Mouse (Mus musculus) neural tube, embryonic 11.5 days (tissue): Measurements from ENCODE around the gene Polr3f. TPM values are rescaled to one million over a fixed set of nuclear protein-coding genes. Genes with fewer than 3 reads are reported as not detected.

Experiments
- ATAC-seq: fragments of 200-750 bp; cut with Nextera tagmentation; 2 replicates; pipeline ENCODE4 v1.8.0; 2017; ENCODE audit warnings: moderate number of reproducible peaks, mild to moderate bottlenecking, moderate TSS enrichment, moderate library complexity; ENCODE audit not compliant: insufficient read depth, low FRiP score, low TSS enrichment
- DNase-seq: peaks from one replicate; pipeline ENCODE4 v3.0.0-alpha.2; 2015; ENCODE audit warnings: low spot score
- H3K27ac ChIP-seq: fragments of 300-500 bp; sonication (generic); 2 replicates; pipeline ENCODE4 v1.5.1; 2014; ENCODE audit warnings: low read depth, mild to moderate bottlenecking, low read length
- H3K27me3 ChIP-seq: fragments of 300-500 bp; sonication (generic); 2 replicates; pipeline ENCODE4 v1.6.1; 2014; ENCODE audit warnings: mild to moderate bottlenecking, low read length, mixed read lengths; ENCODE audit not compliant: control insufficient read depth, insufficient read depth
- H3K36me3 ChIP-seq: fragments of 300-500 bp; sonication (generic); 2 replicates; pipeline ENCODE4 v1.6.1; 2014; ENCODE audit warnings: mild to moderate bottlenecking, low read length, moderate library complexity, mixed read lengths; ENCODE audit not compliant: control insufficient read depth, insufficient read depth
- H3K4me1 ChIP-seq: fragments of 300-500 bp; sonication (generic); 2 replicates; pipeline ENCODE4 v1.6.1; 2014; ENCODE audit warnings: low read length, mixed read lengths; ENCODE audit not compliant: control insufficient read depth, insufficient read depth
- H3K4me2 ChIP-seq: fragments of 300-500 bp; sonication (generic); 2 replicates; pipeline ENCODE4 v1.6.1; 2014; ENCODE audit warnings: low read depth, mild to moderate bottlenecking, moderate library complexity
- H3K4me3 ChIP-seq: fragments of 300-500 bp; sonication (generic); 2 replicates; pipeline ENCODE4 v1.5.1; 2014; ENCODE audit warnings: low read depth, low read length
- H3K9ac ChIP-seq: fragments of 300-500 bp; sonication (generic); 2 replicates; pipeline ENCODE4 v1.6.1; 2014; ENCODE audit warnings: mild to moderate bottlenecking, low read length
- H3K9me3 ChIP-seq: fragments of 300-500 bp; sonication (generic); 2 replicates; pipeline ENCODE4 v1.6.1; 2016; ENCODE audit warnings: low read length; ENCODE audit not compliant: control insufficient read depth
- WGBS: fragments of 180-500 bp; shearing (Covaris S2); extraction: QIAGEN DNeasy Blood & Tissue Kit; methylation state at CpG from one replicate; pipeline ENCODE4 v1.1.7; 2014; 5-methylcytosine and 5-hydroxymethylcytosine counted together
- polyA plus RNA-seq: library from polyadenylated mRNA; unstranded; fragments of >200 nt; fragmentation: Nextera tagmentation; extraction: Ambion mirVana; gene quantifications from 2 replicates; pipeline ENCODE4 v1.2.1, GENCODE M21; 2014

Polr3f gene
- 29.8 and 32.4 TPM in 2 replicates for polyA plus RNA-seq

DNA sequence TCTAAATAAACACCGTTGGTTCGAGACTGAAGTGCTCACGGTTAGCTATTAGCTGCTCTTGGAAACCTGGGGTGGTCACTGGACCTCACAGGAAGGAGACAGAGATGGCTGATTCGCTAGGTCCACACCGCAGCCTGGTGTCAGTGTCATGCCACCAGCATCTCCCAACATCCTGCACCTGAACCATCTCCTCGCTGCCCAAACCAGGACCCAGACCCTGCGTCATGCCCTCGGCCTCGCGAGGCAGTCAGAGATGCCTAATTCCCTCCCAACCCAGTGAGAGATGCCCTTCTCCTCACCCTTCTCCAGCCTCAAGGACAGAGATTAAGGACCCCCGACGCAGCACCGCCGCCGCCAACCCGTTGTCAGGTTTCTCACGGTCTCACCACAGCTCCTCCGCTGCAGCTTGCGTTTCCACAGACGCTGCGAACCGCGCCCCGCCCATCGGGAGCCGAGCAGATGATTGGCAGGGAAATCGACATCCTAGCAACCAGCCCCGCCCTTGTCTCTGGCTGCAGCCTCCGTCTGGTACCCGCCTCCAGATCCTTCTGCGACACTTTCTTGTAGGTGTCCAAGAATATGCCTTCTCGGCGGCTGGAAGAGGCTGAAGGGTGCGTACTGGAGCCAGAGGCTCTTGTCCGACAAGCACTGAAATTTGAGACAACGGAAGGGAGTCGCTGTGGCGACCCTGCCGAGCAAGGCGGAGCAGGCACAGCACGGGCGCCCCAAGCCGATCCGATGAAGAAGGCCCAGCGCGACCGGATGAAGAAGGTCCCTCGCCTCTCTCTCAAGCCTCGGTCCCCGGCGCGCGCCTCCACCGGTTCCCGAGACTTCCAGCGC lies at the start of gene Polr3f, which contains the start of gene Dzank1:
Gene Polr3f, plus strand, starts transcription at position 738 of the 840 bp plus-strand sequence.
Gene Dzank1, minus strand, starts transcription at position 434 of the 840 bp plus-strand sequence.
- H3K9ac ChIP-seq = peak within 1 kb of the TSS; percentile 80
- peak within 1 kb of the TSS; percentile 89 for H3K27ac ChIP-seq
- peak within 1 kb of the TSS; percentile 84 for H3K4me3 ChIP-seq
- ATAC-seq (peak; percentile 97), DNase-seq (peak; percentile 97)
- WGBS = 2% methylated on average over 56 of the region's 56 CpGs
- no peaks in the 10 kb centered on the region for H3K9me3 ChIP-seq
- no peaks in the 10 kb centered on the region; the same call in 1 of the 2 replicates for H3K4me1 ChIP-seq
- H3K36me3 ChIP-seq = 0 out of 2 replicates have a peak, but pooled peaks cover 2% of the 10 kb centered on the region
- H3K4me2 ChIP-seq = peak within 1 kb of the TSS; percentile 77
- no peaks in the 10 kb centered on the region for H3K27me3 ChIP-seq

DNA sequence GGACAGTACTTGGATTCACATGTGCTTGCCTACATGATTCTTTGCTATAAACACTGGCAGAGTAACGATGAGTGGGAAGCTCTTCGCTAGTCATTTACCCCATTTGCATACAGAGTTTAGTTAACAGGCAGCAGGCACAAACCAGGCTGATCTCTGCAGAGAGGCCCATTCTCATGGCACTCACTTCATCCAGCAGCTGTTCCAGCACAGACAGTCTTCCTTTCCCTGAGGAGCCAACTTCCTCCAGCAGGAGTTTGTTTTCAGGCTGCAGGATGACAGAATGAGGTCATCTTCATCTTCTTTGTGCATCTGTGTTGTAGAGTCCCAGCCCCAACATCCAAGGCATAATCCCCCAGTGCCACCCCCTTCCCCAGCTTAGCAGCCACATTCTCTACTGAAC lies 48.1 kb upstream of the Polr3f start:
- Histone ChIP-seq H3K4me1 (no peaks in the 10 kb centered on the region), H3K27me3 (no peaks in the 10 kb centered on the region), H3K36me3 (no peaks in the 10 kb centered on the region), H3K4me2 (no peak overlapping the region), H3K9me3 (no peaks in the 10 kb centered on the region), H3K4me3 (no peak overlapping the region), H3K9ac (no peak overlapping the region), H3K27ac (no peak overlapping the region)
- no peak for DNase-seq
- 87% methylated on average over 2 of the region's 2 CpGs for WGBS
- no peak for ATAC-seq

- no peak overlapping the region for H3K27ac ChIP-seq
- no peaks in the 10 kb centered on the region for H3K4me1 ChIP-seq
- H3K9ac ChIP-seq = no peak overlapping the region
- no peaks in the 10 kb centered on the region for H3K9me3 ChIP-seq
- no peak for DNase-seq
- no peak overlapping the region for H3K4me3 ChIP-seq
- H3K36me3 ChIP-seq = no peaks in the 10 kb centered on the region
- WGBS = 88% methylated on average over 1 of the region's 1 CpGs
- no peak for ATAC-seq
- no peaks in the 10 kb centered on the region for H3K27me3 ChIP-seq
- H3K4me2 ChIP-seq = no peak overlapping the region
Observed at GRCm38 (mm10) chr2:144484084-144484483, 43.4 kb upstream of the Polr3f start.

DNA sequence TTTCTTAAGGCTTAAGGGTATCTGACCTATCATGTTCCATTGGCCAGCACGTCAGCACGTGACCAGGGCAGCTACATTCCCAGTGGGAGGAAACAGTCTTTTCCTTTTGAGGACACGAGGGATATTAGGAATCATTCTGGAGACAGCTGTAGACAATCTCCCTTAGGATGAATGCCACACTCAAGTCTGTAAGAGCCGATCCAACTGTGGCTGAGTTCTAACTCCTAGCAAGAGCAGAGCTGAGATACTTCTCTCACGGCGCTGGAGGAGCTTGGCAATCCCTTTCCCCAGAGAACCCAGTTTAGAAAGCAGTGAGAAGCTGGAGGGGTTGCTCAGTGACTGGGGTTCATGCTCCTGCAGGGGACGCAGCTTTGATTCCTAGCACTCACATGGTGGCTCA lies 42.1 kb upstream of the Polr3f start:
- Histone ChIP-seq H3K4me2 (no peak overlapping the region), H3K27ac (no peak overlapping the region), H3K4me1 (no peaks in the 10 kb centered on the region), H3K36me3 (no peaks in the 10 kb centered on the region), H3K9me3 (no peaks in the 10 kb centered on the region), H3K4me3 (no peak overlapping the region), H3K9ac (no peak overlapping the region), H3K27me3 (no peaks in the 10 kb centered on the region)
- ATAC-seq (no peak), DNase-seq (no peak)
- 86% methylated on average over 7 of the region's 7 CpGs for WGBS

DNA sequence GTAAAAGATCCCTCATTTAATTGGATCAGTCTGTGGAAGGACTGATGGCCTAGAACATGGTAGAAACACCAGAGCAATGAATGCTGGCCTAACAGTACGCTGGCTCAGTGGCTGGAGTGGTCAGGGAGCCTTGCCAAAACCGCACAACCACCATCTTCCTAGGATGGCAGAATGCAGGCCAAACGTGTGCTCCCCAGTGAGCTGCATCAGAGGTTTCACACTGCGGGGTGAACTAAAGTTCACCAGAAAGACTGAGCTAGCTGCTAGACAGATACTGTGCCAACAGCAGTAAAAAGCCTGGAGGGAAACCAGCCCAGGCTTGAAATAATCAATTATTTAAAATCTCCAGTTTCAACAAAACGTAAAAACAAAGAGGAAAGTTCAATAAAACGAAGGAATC lies 40.0 kb upstream of the Polr3f start:
- no peaks in the 10 kb centered on the region for H3K36me3 ChIP-seq
- ATAC-seq = no peak
- H3K4me2 ChIP-seq = no peak overlapping the region
- no peak overlapping the region for H3K27ac ChIP-seq
- no peak overlapping the region for H3K9ac ChIP-seq
- no peaks in the 10 kb centered on the region for H3K9me3 ChIP-seq
- no peak for DNase-seq
- no peaks in the 10 kb centered on the region for H3K4me1 ChIP-seq
- 71% methylated on average over 6 of the region's 6 CpGs for WGBS
- H3K27me3 ChIP-seq = no peaks in the 10 kb centered on the region
- no peak overlapping the region for H3K4me3 ChIP-seq

- 94% methylated on average over 5 of the region's 5 CpGs for WGBS
- no peaks in the 10 kb centered on the region for H3K27me3 ChIP-seq
- DNase-seq (no peak), ATAC-seq (no peak)
- H3K4me2 ChIP-seq = no peak overlapping the region
- no peak overlapping the region for H3K4me3 ChIP-seq
- no peaks in the 10 kb centered on the region for H3K36me3 ChIP-seq
- no peak overlapping the region for H3K9ac ChIP-seq
- no peaks in the 10 kb centered on the region for H3K4me1 ChIP-seq
- no peaks in the 10 kb centered on the region for H3K9me3 ChIP-seq
- no peak overlapping the region for H3K27ac ChIP-seq
Observed at GRCm38 (mm10) chr2:144489342-144489741, 38.2 kb upstream of the Polr3f start.

GRCm38 (mm10) chr2:144502134-144502533 lies 25.4 kb upstream of the Polr3f start:
- DNase-seq = no peak
- Histone ChIP-seq H3K27ac (no peak overlapping the region), H3K4me3 (no peak overlapping the region), H3K9ac (no peak overlapping the region), H3K4me2 (no peak overlapping the region), H3K4me1 (no peaks in the 10 kb centered on the region), H3K36me3 (no peaks in the 10 kb centered on the region), H3K27me3 (no peaks in the 10 kb centered on the region), H3K9me3 (no peaks in the 10 kb centered on the region)
- 91% methylated on average over 6 of the region's 6 CpGs for WGBS
- no peak for ATAC-seq

DNA sequence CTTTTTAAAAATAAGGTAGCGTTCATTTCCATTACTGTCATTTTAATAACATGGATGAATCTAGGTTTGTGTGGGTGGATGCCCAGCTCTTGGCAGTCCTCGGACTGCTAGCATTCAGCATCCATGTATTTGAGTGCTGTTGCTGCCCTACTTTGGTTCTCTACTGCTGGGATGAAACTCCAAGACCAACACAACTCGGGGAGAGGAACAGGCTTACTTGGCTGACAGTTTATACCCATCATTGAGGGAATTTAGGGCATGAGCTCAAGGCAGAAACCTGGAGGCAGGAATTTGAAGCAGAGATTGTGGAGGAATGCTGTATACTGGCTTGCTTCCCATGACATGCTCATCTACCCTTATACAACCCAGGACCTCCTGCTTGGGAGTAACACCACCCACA lies 12.9 kb upstream of the Polr3f start:
- Histone ChIP-seq H3K9ac (no peak overlapping the region), H3K27me3 (no peaks in the 10 kb centered on the region), H3K4me3 (no peak overlapping the region), H3K27ac (no peak overlapping the region), H3K9me3 (no peaks in the 10 kb centered on the region), H3K4me2 (no peak overlapping the region), H3K4me1 (no peaks in the 10 kb centered on the region), H3K36me3 (no peaks in the 10 kb centered on the region)
- DNase-seq (no peak), ATAC-seq (no peak)
- 84% methylated on average over 3 of the region's 3 CpGs for WGBS

- H3K4me1 ChIP-seq = no peaks in the 10 kb centered on the region
- WGBS = 82% methylated on average over 3 of the region's 3 CpGs
- ATAC-seq = no peak
Observed at GRCm38 (mm10) chr2:144519772-144520171, 7.7 kb upstream of the Polr3f start.

More at GRCm38 (mm10) chr2:144519772-144520171, 7.7 kb upstream of the Polr3f start:
- no peak overlapping the region for H3K27ac ChIP-seq
- no peaks in the 10 kb centered on the region for H3K27me3 ChIP-seq
- H3K4me3 ChIP-seq = no peak overlapping the region
- no peak overlapping the region for H3K4me2 ChIP-seq
- H3K9me3 ChIP-seq = no peaks in the 10 kb centered on the region
- DNase-seq = no peak
- H3K9ac ChIP-seq = no peak overlapping the region
- no peaks in the 10 kb centered on the region for H3K36me3 ChIP-seq
